Mouse (Mus musculus) induced T-regulatory cell, adult 2 months (primary cell): ENCODE measurements around the gene Epb41l1.

Experiments
- DNase-seq: peaks from one replicate; pipeline ENCODE4 v3.0.0-alpha.2; 2012; ENCODE audit warnings: low read depth

The Epb41l1 gene

GRCm38 (mm10) chr2:156540991-156541390, 120.3 kb downstream of the Epb41l1 start:
- DNase-seq = no peak

- DNase-seq = no peak
Observed at GRCm38 (mm10) chr2:156542410-156542809, 121.7 kb downstream of the Epb41l1 start.

- no peak for DNase-seq
Observed at GRCm38 (mm10) chr2:156543804-156544203, 123.1 kb downstream of the Epb41l1 start.

GRCm38 (mm10) chr2:156547123-156547891, 126.6 kb downstream of the Epb41l1 start, which contains the start of gene Aar2:
Aar2 (plus strand) TSS chr2:156547584.
- DNase-seq = peak; percentile 95

GRCm38 (mm10) chr2:156552421-156552820, 131.7 kb downstream of the Epb41l1 start:
- no peak for DNase-seq

- DNase-seq = no peak
Observed at GRCm38 (mm10) chr2:156561808-156562207, 141.1 kb downstream of the Epb41l1 start.

- no peak for DNase-seq
Observed at GRCm38 (mm10) chr2:156563557-156563956, 142.8 kb downstream of the Epb41l1 start.

GRCm38 (mm10) chr2:156566512-156566911, 145.8 kb downstream of the Epb41l1 start:
- DNase-seq = no peak

- DNase-seq = no peak
Observed at GRCm38 (mm10) chr2:156568647-156569046, 147.9 kb downstream of the Epb41l1 start.

GRCm38 (mm10) chr2:156569261-156569660, 148.6 kb downstream of the Epb41l1 start:
- no peak for DNase-seq

GRCm38 (mm10) chr2:156571521-156571920, 150.8 kb downstream of the Epb41l1 start:
- DNase-seq = no peak

- no peak for DNase-seq
Observed at GRCm38 (mm10) chr2:156576850-156577587, 156.3 kb downstream of the Epb41l1 start.

- DNase-seq = no peak
Observed at GRCm38 (mm10) chr2:156580507-156580906, 159.8 kb downstream of the Epb41l1 start.

- DNase-seq = no peak
Observed at GRCm38 (mm10) chr2:156581244-156581643, 160.5 kb downstream of the Epb41l1 start.

- DNase-seq = no peak
Observed at GRCm38 (mm10) chr2:156582887-156583286, 162.2 kb downstream of the Epb41l1 start.

- DNase-seq = peak; percentile 33
Observed at GRCm38 (mm10) chr2:156584154-156584796, 163.6 kb downstream of the Epb41l1 start.

- no peak for DNase-seq
Observed at GRCm38 (mm10) chr2:156584797-156585471, 164.2 kb downstream of the Epb41l1 start.

GRCm38 (mm10) chr2:156589481-156589880, 168.8 kb downstream of the Epb41l1 start:
- DNase-seq = no peak
